Mouse (Mus musculus) hindbrain, embryonic 12.5 days (tissue): Measurements from ENCODE around the gene Vmn1r70. TPM values are rescaled to one million over a fixed set of nuclear protein-coding genes. Genes with fewer than 3 reads are reported as not detected.

Experiments
- ATAC-seq: fragments of 200-750 bp; cut with Nextera tagmentation; 2 replicates; pipeline ENCODE4 v1.8.0; 2017; ENCODE audit warnings: moderate TSS enrichment; ENCODE audit not compliant: low FRiP score
- H3K27ac ChIP-seq: fragments of 300-500 bp; sonication (generic); 2 replicates; pipeline ENCODE4 v1.5.1; 2016; ENCODE audit warnings: mild to moderate bottlenecking
- H3K27me3 ChIP-seq: fragments of 300-500 bp; sonication (generic); 2 replicates; pipeline ENCODE4 v1.6.1; 2016; ENCODE audit warnings: mild to moderate bottlenecking
- H3K36me3 ChIP-seq: fragments of 300-500 bp; sonication (generic); 2 replicates; pipeline ENCODE4 v1.6.1; 2016; ENCODE audit warnings: mild to moderate bottlenecking
- H3K4me1 ChIP-seq: fragments of 300-500 bp; sonication (generic); 2 replicates; pipeline ENCODE4 v1.6.1; 2016
- H3K4me2 ChIP-seq: fragments of 300-500 bp; sonication (generic); replicated peaks from 2 replicates; pipeline ENCODE4 v1.6.1; 2016; ENCODE audit warnings: mild to moderate bottlenecking
- H3K4me3 ChIP-seq: fragments of 300-500 bp; sonication (generic); 2 replicates; pipeline ENCODE4 v1.5.1; 2016; ENCODE audit warnings: mild to moderate bottlenecking
- H3K9ac ChIP-seq: fragments of 300-500 bp; sonication (generic); 2 replicates; pipeline ENCODE4 v1.6.1; 2016; ENCODE audit warnings: mild to moderate bottlenecking, moderate library complexity
- H3K9me3 ChIP-seq: fragments of 300-500 bp; sonication (generic); replicated peaks from 2 replicates; pipeline ENCODE4 v1.6.1; 2016; ENCODE audit warnings: mild to moderate bottlenecking
- WGBS: fragments of 180-500 bp; shearing (Covaris S2); methylation state at CpG from one replicate; pipeline ENCODE4 v1.1.7; 2016; 5-methylcytosine and 5-hydroxymethylcytosine counted together
- polyA plus RNA-seq: library from polyadenylated mRNA; unstranded; fragments of >200 nt; fragmentation: Nextera tagmentation; extraction: Ambion mirVana; gene quantifications from 2 replicates; pipeline ENCODE4 v1.2.1, GENCODE M21; 2016

Gene Vmn1r70
- polyA plus RNA-seq: not detected in 2 replicates

DNA sequence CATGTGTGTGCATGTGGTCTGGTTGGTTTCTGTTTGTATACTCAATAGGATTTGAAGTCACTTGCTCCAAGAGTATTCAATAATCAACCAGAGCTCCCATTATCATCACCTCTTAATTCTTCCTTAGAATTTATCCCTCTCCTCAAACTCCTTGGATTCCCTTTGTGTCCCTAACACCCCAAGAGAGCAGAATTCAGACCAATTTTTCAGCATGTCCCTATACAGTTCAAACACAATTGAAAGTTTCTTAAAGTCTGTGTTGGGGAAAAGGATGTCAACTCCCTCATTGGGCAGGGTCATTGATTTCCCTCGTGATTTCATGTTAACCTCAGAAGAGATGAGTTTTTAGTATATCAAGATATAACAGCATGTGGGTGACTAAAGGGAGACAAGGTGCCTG lies at the start of gene Vmn1r70:
Gene Vmn1r70, plus strand, starts transcription at position 301 of the 400 bp plus-strand sequence.
- no peaks in the 10 kb centered on the region for H3K36me3 ChIP-seq
- WGBS: 77% methylated on average over 1 of the region's 1 CpGs
- no peak for ATAC-seq
- peaks cover 35% of the 10 kb centered on the region for H3K9me3 ChIP-seq
- no peak within 1 kb of the TSS for H3K9ac ChIP-seq
- no peak within 1 kb of the TSS for H3K27ac ChIP-seq
- no peaks in the 10 kb centered on the region for H3K27me3 ChIP-seq
- H3K4me3 ChIP-seq: no peak within 1 kb of the TSS
- H3K4me1 ChIP-seq: no peaks in the 10 kb centered on the region
- H3K4me2 ChIP-seq: no peak within 1 kb of the TSS

DNA sequence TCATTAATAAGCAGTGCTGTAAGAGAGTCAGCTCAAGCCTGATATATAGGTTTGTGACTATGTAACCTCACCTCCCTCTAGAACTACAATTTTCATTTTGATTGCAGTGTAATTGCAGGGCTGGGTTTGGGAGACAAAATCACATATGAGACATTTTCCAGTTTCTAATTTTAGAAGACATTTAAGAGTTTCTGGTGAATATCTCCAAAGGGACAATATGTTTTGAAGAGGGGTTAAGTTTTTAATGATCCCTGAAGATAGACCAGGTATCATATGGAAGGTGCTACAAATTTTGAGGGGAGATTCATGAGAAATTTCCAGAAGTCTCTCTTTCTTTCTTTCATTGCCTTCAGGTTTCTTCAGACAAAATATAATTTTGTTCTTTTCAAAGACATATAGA lies 17.8 kb upstream of the Vmn1r70 start, which contains the start of gene Vmn1r69:
Gene Vmn1r69, minus strand, starts transcription at position 101 of the 400 bp plus-strand sequence.
- H3K9ac ChIP-seq: no peak within 1 kb of the TSS
- no peak within 1 kb of the TSS for H3K4me2 ChIP-seq
- peaks cover 14% of the 10 kb centered on the region for H3K9me3 ChIP-seq
- no peak for ATAC-seq
- no peaks in the 10 kb centered on the region for H3K27me3 ChIP-seq
- H3K4me3 ChIP-seq: no peak within 1 kb of the TSS
- H3K4me1 ChIP-seq: no peaks in the 10 kb centered on the region
- no peak within 1 kb of the TSS for H3K27ac ChIP-seq
- no peaks in the 10 kb centered on the region for H3K36me3 ChIP-seq

Other genes starting within 250 kb of the Vmn1r70 start
- not detected in 2 replicates for gene Vmn1r67, start 188.2 kb upstream of the Vmn1r70 start, polyA plus RNA-seq
- gene Zik1, start 136.1 kb upstream of the Vmn1r70 start, polyA plus RNA-seq: 42.1 and 47.6 TPM in 2 replicates
- not detected in 2 replicates for gene Vmn1r68, start 73.0 kb upstream of the Vmn1r70 start, polyA plus RNA-seq
- gene Vmn1r69, start 17.9 kb upstream of the Vmn1r70 start, polyA plus RNA-seq: not detected in 2 replicates
- gene Nlrp4b, start 56.3 kb downstream of the Vmn1r70 start, polyA plus RNA-seq: not detected in 2 replicates
- gene Vmn1r71, start 122.8 kb downstream of the Vmn1r70 start, polyA plus RNA-seq: not detected in 2 replicates